Mouse (Mus musculus) cortical plate, adult 2 months (tissue): ENCODE data around the gene Cit.

Experiments used
- CTCF ChIP-seq: fragments of 200-500 bp; IDR thresholded peaks from 2 replicates; pipeline ENCODE4 v1.5.1; 2011; ENCODE audit warnings: mild to moderate bottlenecking, control low read depth, low read length; ENCODE audit not compliant: insufficient read depth; ENCODE audit errors: extremely low read depth
- POLR2A ChIP-seq: fragments of 200-500 bp; IDR thresholded peaks from 2 replicates; pipeline ENCODE4 v1.6.1; 2011; ENCODE audit warnings: mild to moderate bottlenecking, low read length, control low read depth; ENCODE audit not compliant: insufficient read depth; ENCODE audit errors: extremely low read depth

GRCm38 (mm10) chr5:115838059-115838458 is 7.0 kb upstream of the Cit start:
- no peak for TF ChIP-seq POLR2A
- no peak for TF ChIP-seq CTCF
